Mouse (Mus musculus) CD8-positive naive resting alpha-beta T cell, adult 2 months (primary cell): Measurements from ENCODE around the gene Kif13a.

Experiments used
- DNase-seq, 2 experiments: peaks; one replicate each; pipeline ENCODE4 v3.0.0; 2022; ENCODE audit warnings: low read depth in 2 of 2, low spot score in 2 of 2

Kif13a gene

GRCm38 (mm10) chr13:46840676-46841075 is 89.0 kb downstream of the Kif13a start:
- DNase-seq: no peak

GRCm38 (mm10) chr13:46839236-46839635 is 90.4 kb downstream of the Kif13a start:
- no peak for DNase-seq

DNA sequence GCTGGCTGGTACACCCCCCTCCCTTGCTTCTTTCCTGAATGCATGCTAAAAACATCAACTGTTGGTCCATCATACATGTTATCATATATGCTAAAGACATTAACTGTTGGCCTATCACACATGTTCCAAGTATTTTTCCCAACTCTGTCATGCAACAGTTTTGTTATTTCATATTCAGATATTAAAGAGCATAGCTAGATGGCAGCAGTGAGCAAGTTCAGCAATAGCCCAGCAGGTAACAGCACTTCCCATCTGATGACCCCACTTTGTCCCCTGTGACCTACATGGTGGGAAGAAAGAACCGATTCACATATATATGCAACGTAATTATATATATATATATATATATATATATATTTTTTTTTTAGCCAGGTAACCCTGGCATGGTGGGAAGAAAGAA is 91.1 kb downstream of the Kif13a start:
- peak; percentile 3 to 4 for DNase-seq

GRCm38 (mm10) chr13:46835351-46835750 is 94.3 kb downstream of the Kif13a start:
- DNase-seq: no peak

DNA sequence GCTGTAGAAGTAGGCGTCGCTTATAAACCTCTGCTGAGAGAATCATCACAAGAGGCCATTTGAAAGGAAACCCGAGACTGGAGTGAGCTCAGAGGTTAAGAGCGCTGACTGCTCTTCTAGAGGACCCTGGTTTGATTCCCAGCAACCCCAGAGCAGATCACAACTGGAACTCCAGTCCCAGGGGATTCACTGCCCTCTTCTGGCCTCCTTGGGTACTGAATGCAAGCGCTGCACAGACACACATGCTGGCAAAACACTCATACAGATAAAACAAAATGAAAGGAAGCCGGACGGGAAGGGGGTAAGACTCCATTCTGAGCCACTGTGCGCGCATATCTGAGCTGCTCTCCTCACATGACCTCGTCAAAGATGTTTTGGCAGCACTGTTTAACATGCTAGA is 94.9 kb downstream of the Kif13a start:
- no peak for DNase-seq

- no peak for DNase-seq
Measured at GRCm38 (mm10) chr13:46833586-46833985, 96.1 kb downstream of the Kif13a start.

GRCm38 (mm10) chr13:46832956-46833355 is 96.7 kb downstream of the Kif13a start:
- peak in 1 of 2 experiments; percentile 9 for DNase-seq

GRCm38 (mm10) chr13:46823271-46823670 is 106.4 kb downstream of the Kif13a start:
- no peak for DNase-seq

GRCm38 (mm10) chr13:46822200-46822599 is 107.5 kb downstream of the Kif13a start:
- DNase-seq: no peak

GRCm38 (mm10) chr13:46819729-46820223 is 109.9 kb downstream of the Kif13a start:
- no peak for DNase-seq

DNA sequence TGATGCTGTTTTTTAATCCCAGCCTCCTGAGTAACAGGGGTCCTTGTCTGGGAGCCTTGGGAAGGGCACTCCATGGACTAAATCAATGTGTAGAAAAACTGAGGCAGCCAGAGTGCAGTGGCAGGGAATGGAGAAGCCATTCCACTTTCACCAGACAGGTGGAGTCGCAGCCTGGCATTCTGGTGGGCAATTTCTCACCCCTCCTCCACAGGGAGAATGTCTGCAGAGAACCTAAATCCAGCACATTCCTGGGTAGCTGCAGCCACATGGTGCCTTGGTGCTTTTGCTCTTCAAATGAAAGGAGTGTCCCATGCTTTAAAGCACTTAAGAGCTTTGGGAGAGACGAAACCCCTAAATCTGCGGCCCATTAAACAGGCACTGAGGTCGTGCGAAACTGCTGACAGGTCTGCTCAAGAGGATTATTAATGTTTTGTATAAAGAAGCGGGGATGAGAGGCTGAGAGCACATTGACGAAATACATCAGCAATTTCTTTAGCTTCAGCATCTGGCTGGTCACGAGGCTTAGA is 110.4 kb downstream of the Kif13a start:
- DNase-seq: no peak

DNA sequence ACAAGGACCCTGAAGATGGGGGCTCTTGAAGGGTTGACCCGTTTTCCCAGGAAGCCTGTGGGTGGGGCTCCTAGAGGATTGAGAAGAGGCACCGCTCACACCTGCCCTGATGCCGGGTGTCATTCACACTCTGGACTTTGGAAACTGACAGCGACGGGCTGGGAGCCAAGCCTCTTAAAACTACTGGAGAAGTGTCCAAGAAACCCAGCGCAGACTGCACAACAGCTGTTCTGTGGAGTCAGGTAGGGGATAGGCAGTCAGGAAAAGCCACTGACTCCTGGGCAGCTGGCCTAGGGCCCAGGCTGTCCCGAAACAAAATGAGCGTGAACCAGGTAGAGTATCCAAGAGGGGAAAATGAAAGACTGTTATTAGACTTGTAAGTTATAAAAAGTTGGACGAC is 111.3 kb downstream of the Kif13a start:
- no peak for DNase-seq

GRCm38 (mm10) chr13:46812648-46813184 is 117.0 kb downstream of the Kif13a start:
- DNase-seq: no peak

DNA sequence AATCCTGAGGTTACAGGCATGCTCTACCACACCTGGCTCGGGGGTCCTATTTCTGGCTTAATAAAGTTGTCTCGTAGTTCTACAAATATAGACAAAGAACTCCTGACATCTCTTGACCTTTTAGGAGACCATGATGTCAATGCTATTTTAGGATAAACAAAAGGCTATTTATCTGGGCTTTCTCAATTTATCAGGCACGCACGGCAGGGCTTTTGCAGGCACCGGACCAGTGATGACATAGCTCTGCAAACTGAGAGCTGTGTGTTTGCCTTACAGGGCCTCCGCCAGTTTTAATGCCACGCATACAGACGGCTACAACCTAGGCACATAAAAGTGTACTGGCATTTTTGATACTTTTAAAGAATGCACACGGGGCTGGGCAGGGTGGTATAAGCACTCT is 118.0 kb downstream of the Kif13a start:
- DNase-seq: no peak

GRCm38 (mm10) chr13:46810613-46811012 is 119.1 kb downstream of the Kif13a start:
- DNase-seq: no peak

DNA sequence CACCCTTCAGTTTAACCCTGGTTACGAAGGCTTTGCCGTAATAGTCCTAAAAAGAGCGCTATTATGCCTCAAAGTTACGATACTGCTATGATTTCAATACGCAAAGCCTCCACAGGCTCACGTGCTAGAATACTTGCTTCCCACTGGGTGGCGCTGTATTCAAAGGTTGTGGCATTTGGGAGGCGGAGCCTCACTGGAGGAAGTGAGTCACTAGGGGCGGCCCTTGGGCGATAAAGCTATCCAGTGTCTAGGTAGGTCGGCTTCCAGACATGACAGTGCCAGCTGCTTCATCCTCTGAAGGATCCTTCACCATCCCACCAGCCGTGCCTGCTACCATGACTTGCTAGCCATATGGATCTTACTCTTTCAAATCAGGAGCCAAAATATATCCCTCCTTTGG is 119.6 kb downstream of the Kif13a start:
- peak in 1 of 2 experiments; percentile 7 for DNase-seq

DNA sequence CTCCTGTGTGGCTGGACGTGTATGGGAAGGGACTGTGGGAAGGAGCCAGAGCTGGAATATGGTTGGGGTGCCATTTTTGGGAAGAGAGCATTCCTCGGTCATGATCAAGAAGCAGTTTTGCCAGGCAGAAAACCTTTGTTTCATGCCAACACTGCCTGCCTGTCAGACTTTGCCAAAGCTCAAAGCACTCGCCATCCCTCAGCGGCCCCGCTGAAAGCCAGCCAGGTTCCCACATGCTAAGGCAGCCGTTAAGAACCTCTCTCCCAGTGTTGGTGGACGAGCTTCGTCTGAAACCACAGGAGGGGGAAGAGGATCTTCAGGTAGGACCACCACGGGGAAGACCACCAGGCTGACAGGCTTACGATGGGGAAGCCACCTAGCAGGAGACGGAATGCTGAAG is 121.8 kb downstream of the Kif13a start:
- no peak for DNase-seq

DNA sequence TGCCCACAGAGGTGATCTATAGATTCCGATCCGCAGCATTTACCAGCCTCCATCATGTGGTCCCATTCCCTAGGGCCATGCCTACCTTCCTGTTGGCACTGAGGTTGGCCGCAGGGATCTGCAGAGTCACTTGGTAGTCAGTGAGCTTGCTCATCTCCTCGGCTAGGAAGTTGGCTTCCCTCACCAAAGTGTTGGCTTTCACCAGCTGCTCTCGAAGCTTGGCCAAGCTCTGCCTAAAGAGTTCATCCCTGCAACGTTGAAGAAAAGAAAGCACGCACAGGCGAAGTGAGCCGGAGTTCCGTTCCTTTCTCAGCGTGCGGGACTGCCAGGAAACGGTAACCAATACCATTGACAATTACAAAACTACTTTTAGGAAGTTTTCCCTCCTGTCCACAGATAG is 128.5 kb downstream of the Kif13a start:
- no peak for DNase-seq

DNA sequence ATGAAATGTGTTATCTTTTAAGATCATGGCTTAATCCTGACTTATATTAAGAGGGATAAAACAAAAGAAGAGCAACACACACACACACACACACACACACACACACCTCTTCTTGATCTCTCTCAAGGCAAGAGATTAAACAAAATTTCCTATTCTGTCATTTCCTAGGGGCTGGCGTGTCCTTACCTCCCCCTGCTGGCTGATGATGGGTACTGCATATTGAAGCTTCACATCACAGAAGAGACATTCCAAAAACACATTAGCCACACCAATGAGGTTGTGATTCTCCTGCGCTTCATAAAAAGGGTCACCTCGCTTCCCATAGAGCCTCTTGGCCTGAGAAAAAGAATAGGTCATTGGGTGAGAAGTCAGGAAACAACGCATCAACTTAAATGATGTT is 131.5 kb downstream of the Kif13a start:
- peak; percentile 62 to 73 for DNase-seq

GRCm38 (mm10) chr13:46796381-46796780 is 133.3 kb downstream of the Kif13a start:
- DNase-seq: no peak

DNA sequence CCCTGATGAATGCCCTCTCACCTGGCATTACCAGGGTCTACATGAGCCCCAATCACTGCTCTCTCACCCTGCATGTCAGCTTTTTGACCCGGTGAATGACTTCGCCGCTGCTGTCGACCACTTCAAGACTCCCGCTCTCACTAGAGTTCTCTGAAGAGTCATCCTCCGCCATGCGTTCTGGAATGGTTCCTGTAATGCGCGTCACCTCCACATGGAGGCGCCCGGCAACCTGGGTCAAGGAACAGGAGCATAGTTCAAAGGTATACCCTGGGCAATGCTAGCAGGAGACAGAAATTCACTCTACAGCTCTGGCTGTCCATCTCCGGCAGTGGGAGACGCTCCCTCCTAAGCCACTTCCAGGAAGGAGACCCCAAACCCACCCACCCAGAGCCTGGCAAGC is 135.8 kb downstream of the Kif13a start:
- peak in 1 of 2 experiments; percentile 30 for DNase-seq

DNA sequence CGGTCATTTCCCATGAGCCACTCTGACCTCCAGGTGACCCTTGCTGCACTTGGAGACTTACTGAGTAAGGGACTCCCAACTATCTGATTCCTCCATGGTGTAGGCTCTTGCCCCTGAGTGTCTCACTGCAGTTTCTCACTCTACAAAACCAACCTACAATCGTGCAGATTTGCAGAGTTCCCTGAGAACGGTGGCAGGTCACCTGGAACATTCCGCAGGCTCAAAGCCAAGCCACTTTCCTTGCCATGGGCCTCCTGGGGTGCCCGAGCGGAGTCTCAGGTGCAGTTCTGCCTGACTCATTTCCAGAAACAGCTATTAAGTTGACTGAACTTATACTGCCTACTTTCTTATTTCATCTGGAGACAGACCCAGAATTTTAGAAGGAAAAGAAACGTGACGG is 141.2 kb downstream of the Kif13a start:
- DNase-seq: no peak

- DNase-seq: no peak
Measured at GRCm38 (mm10) chr13:46786836-46787235, 142.8 kb downstream of the Kif13a start.
